Mouse (Mus musculus): ENCODE data around the gene Srgap3.
"Not testable (repeated sequence)": the region's sequence is repeated elsewhere in the genome, so short reads cannot be mapped to it uniquely, and the experiment has no call there.

Srgap3 gene

GRCm38 (mm10) chr6:112907887-112908584, 39.0 kb downstream of the Srgap3 start:
- no peak for DNase-seq

- DNase-seq: no peak
Measured at GRCm38 (mm10) chr6:112903796-112904195, 43.3 kb downstream of the Srgap3 start.

GRCm38 (mm10) chr6:112903226-112903625, 43.8 kb downstream of the Srgap3 start:
- no peak for DNase-seq

- DNase-seq: no peak
Measured at GRCm38 (mm10) chr6:112902791-112903190, 44.3 kb downstream of the Srgap3 start.

- no peak for DNase-seq
Measured at GRCm38 (mm10) chr6:112900306-112900705, 46.8 kb downstream of the Srgap3 start.

GRCm38 (mm10) chr6:112899711-112900110, 47.4 kb downstream of the Srgap3 start:
- DNase-seq: no peak

- DNase-seq: no peak
Measured at GRCm38 (mm10) chr6:112899276-112899675, 47.8 kb downstream of the Srgap3 start.

- no peak for DNase-seq
Measured at GRCm38 (mm10) chr6:112898435-112898834, 48.6 kb downstream of the Srgap3 start.

- DNase-seq: no peak
Measured at GRCm38 (mm10) chr6:112896372-112896771, 50.7 kb downstream of the Srgap3 start.

GRCm38 (mm10) chr6:112890331-112890751, 56.7 kb downstream of the Srgap3 start:
- DNase-seq: no peak

- no peak for DNase-seq
Measured at GRCm38 (mm10) chr6:112883588-112884135, 63.4 kb downstream of the Srgap3 start.

- DNase-seq: no peak
Measured at GRCm38 (mm10) chr6:112880048-112880534, 67.0 kb downstream of the Srgap3 start.

GRCm38 (mm10) chr6:112879154-112879553, 67.9 kb downstream of the Srgap3 start:
- DNase-seq: peak; percentile 72

- peak; percentile 90 for DNase-seq
Measured at GRCm38 (mm10) chr6:112873089-112873835, 73.8 kb downstream of the Srgap3 start.

- no peak for DNase-seq
Measured at GRCm38 (mm10) chr6:112871241-112871780, 75.8 kb downstream of the Srgap3 start.

- DNase-seq: no peak
Measured at GRCm38 (mm10) chr6:112868197-112868957, 78.7 kb downstream of the Srgap3 start.

- DNase-seq: no peak
Measured at GRCm38 (mm10) chr6:112866096-112866495, 81.0 kb downstream of the Srgap3 start.

- DNase-seq: no peak
Measured at GRCm38 (mm10) chr6:112865021-112865531, 82.0 kb downstream of the Srgap3 start.

GRCm38 (mm10) chr6:112862465-112862864, 84.6 kb downstream of the Srgap3 start:
- DNase-seq: no peak

- DNase-seq: peak; percentile 79
Measured at GRCm38 (mm10) chr6:112861351-112862297, 85.4 kb downstream of the Srgap3 start.

- not testable (repeated sequence) for DNase-seq
Measured at GRCm38 (mm10) chr6:112860290-112860689, 86.8 kb downstream of the Srgap3 start.

Data from cerebellum, adult 9-10 months (tissue).